ENCODE assay signal across 20 mouse cellular contexts in genomic region chrX:74003644-74004043, GRCm38 (mm10).
"Had no signal": no experiment of that assay in that cellular context is flagged by ENCODE, and none has a peak within 500 bp of the region (broad histone marks: within the 10 kb centered on the region; RNA-seq: fewer than 3 reads in every experiment).

No protein-coding gene starts in this region.

- DNase-seq: kidney, adult 8-10 months; kidney, postnatal 10 days; kidney, postnatal 36 days; layer of hippocampus, postnatal 36 days; left cerebral cortex, postnatal 4 days; liver, postnatal 0 days; lung, embryonic 14.5 days; midbrain, embryonic 14.5 days; right cerebral cortex, postnatal 4 days; spleen, adult 18-20 months; thymus, adult 2 months; thymus, postnatal 14 days; thymus, postnatal 4 days had no signal

- H3K4me1 ChIP-seq: kidney, embryonic 15.5 days; limb, embryonic 12.5 days; limb, embryonic 15.5 days had no signal

- H3K9ac ChIP-seq: kidney, embryonic 15.5 days; limb, embryonic 12.5 days; limb, embryonic 15.5 days; liver, embryonic 14.5 days; liver, postnatal 0 days; lung, embryonic 14.5 days had no signal

- H3K9me3 ChIP-seq: kidney, embryonic 15.5 days; limb, embryonic 12.5 days; limb, embryonic 15.5 days had no signal

- ATAC-seq: liver, postnatal 0 days; lung, postnatal 0 days had no signal

- H3K36me3 ChIP-seq: kidney, embryonic 15.5 days; limb, embryonic 12.5 days; limb, embryonic 15.5 days had no signal

- H3K27ac ChIP-seq: kidney, embryonic 15.5 days; left cerebral cortex, adult 2 months; limb, embryonic 12.5 days; limb, embryonic 15.5 days; liver, embryonic 14.5 days; stomach, postnatal 0 days had no signal

- H3K27me3 ChIP-seq: limb, embryonic 12.5 days; limb, embryonic 15.5 days had no signal

- H3K4me3 ChIP-seq: kidney, embryonic 15.5 days; left cerebral cortex, adult 2 months; limb, embryonic 12.5 days; limb, embryonic 15.5 days had no signal
